Mouse (Mus musculus) intestine, embryonic 14.5 days (tissue): ENCODE measurements around the gene Sncg. TPM values are rescaled to one million over a fixed set of nuclear protein-coding genes. Genes with fewer than 3 reads are reported as not detected.
A peak's percentile ranks its signal among the peaks of the same experiment; 100 is the strongest.

Experiments used
- ATAC-seq: fragments of 200-750 bp; cut with Nextera tagmentation; replicated peaks from 2 replicates; pipeline ENCODE4 v1.8.0; 2017; ENCODE audit warnings: low read depth, moderate number of reproducible peaks, moderate TSS enrichment, moderate library complexity; ENCODE audit not compliant: low FRiP score, low TSS enrichment
- DNase-seq: peaks from one replicate; pipeline ENCODE4 v3.0.0-alpha.2; 2018; ENCODE audit warnings: low spot score
- H3K27ac ChIP-seq: fragments of 300-500 bp; sonication (generic); 2 replicates; pipeline ENCODE4 v1.5.1; 2014; ENCODE audit warnings: low read depth, mild to moderate bottlenecking, control low read depth
- H3K27me3 ChIP-seq: fragments of 300-500 bp; sonication (generic); replicated peaks from 2 replicates; pipeline ENCODE4 v1.6.1; 2014; ENCODE audit warnings: low read length, control low read depth; ENCODE audit not compliant: control insufficient read depth, insufficient read depth
- H3K36me3 ChIP-seq: fragments of 300-500 bp; sonication (generic); 2 replicates; pipeline ENCODE4 v1.6.1; 2014; ENCODE audit warnings: low read length, control low read depth; ENCODE audit not compliant: control insufficient read depth, insufficient read depth
- H3K4me1 ChIP-seq: fragments of 300-500 bp; sonication (generic); replicated peaks from 2 replicates; pipeline ENCODE4 v1.6.1; 2014; ENCODE audit warnings: low read length, control low read depth, mixed read lengths; ENCODE audit not compliant: control insufficient read depth, insufficient read depth
- H3K4me2 ChIP-seq: fragments of 300-500 bp; sonication (generic); 2 replicates; pipeline ENCODE4 v1.6.1; 2014; ENCODE audit warnings: low read length
- H3K4me3 ChIP-seq: fragments of 300-500 bp; sonication (generic); 2 replicates; pipeline ENCODE4 v1.5.1; 2014; ENCODE audit warnings: low read depth, low read length, control low read depth, mixed read lengths
- H3K9ac ChIP-seq: fragments of 300-500 bp; sonication (generic); 2 replicates; pipeline ENCODE4 v1.6.1; 2014; ENCODE audit warnings: mild to moderate bottlenecking, low read length
- H3K9me3 ChIP-seq: fragments of 300-500 bp; sonication (generic); 2 replicates; pipeline ENCODE4 v1.6.1; 2016; ENCODE audit warnings: low read length, control low read depth; ENCODE audit not compliant: control insufficient read depth
- WGBS: fragments of 180-500 bp; shearing (Covaris S2); extraction: QIAGEN DNeasy Blood & Tissue Kit; methylation state at CpG from one replicate; pipeline ENCODE4 v1.1.7; 2014; 5-methylcytosine and 5-hydroxymethylcytosine counted together
- polyA plus RNA-seq: library from polyadenylated mRNA; unstranded; fragments of >200 nt; fragmentation: Nextera tagmentation; extraction: Ambion mirVana; gene quantifications from 2 replicates; pipeline ENCODE4 v1.2.1, GENCODE M21; 2014

Sncg gene
- polyA plus RNA-seq, 1 experiment from 2014 or later: 49.5 TPM

- 90% methylated on average over 5 of the region's 5 CpGs for WGBS
- H3K9ac ChIP-seq: no peak overlapping the region
- no peak overlapping the region for H3K27ac ChIP-seq
- H3K27me3 ChIP-seq: no peaks in the 10 kb centered on the region
- DNase-seq: no peak
- peak overlapping the region; percentile 18; the same call in 1 of the 2 replicates for H3K4me2 ChIP-seq
- ATAC-seq: no peak
- H3K4me3 ChIP-seq: no peak overlapping the region
- peaks cover 22% of the 10 kb centered on the region for H3K4me1 ChIP-seq
- no peaks in the 10 kb centered on the region for H3K9me3 ChIP-seq
- H3K36me3 ChIP-seq: no peaks in the 10 kb centered on the region
These were observed 1.4 kb upstream of the Sncg start for GRCm38 (mm10) chr14:34375941-34376340.

GRCm38 (mm10) chr14:34375415-34375904 is 871 bp upstream of the Sncg start, which contains the start of gene Mmrn2:
Gene Mmrn2 (plus strand): TSS chr14:34375465.
- ATAC-seq (no peak), DNase-seq (no peak)
- no peaks in the 10 kb centered on the region for H3K36me3 ChIP-seq
- no peaks in the 10 kb centered on the region for H3K9me3 ChIP-seq
- peaks cover 22% of the 10 kb centered on the region for H3K4me1 ChIP-seq
- H3K9ac ChIP-seq: no peak within 1 kb of the TSS
- peak within 1 kb of the TSS; percentile 18; the same call in 1 of the 2 replicates for H3K4me2 ChIP-seq
- 79% methylated on average over 13 of the region's 13 CpGs for WGBS
- H3K27ac ChIP-seq: no peak within 1 kb of the TSS
- H3K27me3 ChIP-seq: no peaks in the 10 kb centered on the region
- no peak within 1 kb of the TSS for H3K4me3 ChIP-seq

GRCm38 (mm10) chr14:34373581-34373980 is 1.0 kb downstream of the Sncg start:
- no peak for ATAC-seq

GRCm38 (mm10) chr14:34372646-34373045 is 1.9 kb downstream of the Sncg start:
- Histone ChIP-seq H3K27me3 (no peaks in the 10 kb centered on the region), H3K4me2 (no peak overlapping the region), H3K9me3 (no peaks in the 10 kb centered on the region), H3K4me3 (no peak overlapping the region), H3K27ac (no peak overlapping the region), H3K36me3 (no peaks in the 10 kb centered on the region), H3K4me1 (peaks cover 11% of the 10 kb centered on the region), H3K9ac (no peak overlapping the region)
- ATAC-seq (no peak), DNase-seq (no peak)
- 87% methylated on average over 6 of the region's 6 CpGs for WGBS

More at GRCm38 (mm10) chr14:34373581-34373980, 1.0 kb downstream of the Sncg start:
- H3K27ac ChIP-seq: no peak overlapping the region
- no peaks in the 10 kb centered on the region for H3K36me3 ChIP-seq
- H3K4me1 ChIP-seq: peaks cover 16% of the 10 kb centered on the region
- H3K27me3 ChIP-seq: no peaks in the 10 kb centered on the region
- no peak for DNase-seq
- no peak overlapping the region for H3K4me3 ChIP-seq
- H3K9me3 ChIP-seq: no peaks in the 10 kb centered on the region
- no peak overlapping the region for H3K9ac ChIP-seq
- 83% methylated on average over 6 of the region's 6 CpGs for WGBS
- H3K4me2 ChIP-seq: no peak overlapping the region

- Histone ChIP-seq H3K9me3 (no peaks in the 10 kb centered on the region), H3K4me1 (peaks cover 11% of the 10 kb centered on the region), H3K27ac (no peak overlapping the region), H3K4me3 (no peak overlapping the region), H3K9ac (no peak overlapping the region), H3K4me2 (no peak overlapping the region), H3K27me3 (no peaks in the 10 kb centered on the region), H3K36me3 (no peaks in the 10 kb centered on the region)
- 78% methylated on average over 2 of the region's 2 CpGs for WGBS
- DNase-seq (no peak), ATAC-seq (no peak)
These were observed 2.8 kb downstream of the Sncg start for GRCm38 (mm10) chr14:34371763-34372162.

- DNase-seq (no peak), ATAC-seq (no peak)
- Histone ChIP-seq H3K4me2 (no peak overlapping the region), H3K36me3 (no peaks in the 10 kb centered on the region), H3K27me3 (no peaks in the 10 kb centered on the region), H3K9me3 (no peaks in the 10 kb centered on the region), H3K9ac (no peak overlapping the region), H3K27ac (no peak overlapping the region), H3K4me3 (no peak overlapping the region), H3K4me1 (peaks cover 11% of the 10 kb centered on the region)
- WGBS: 89% methylated on average over 3 of the region's 3 CpGs
These were observed 3.7 kb downstream of the Sncg start for GRCm38 (mm10) chr14:34370921-34371320.

GRCm38 (mm10) chr14:34370203-34370602 is 4.4 kb downstream of the Sncg start:
- H3K9me3 ChIP-seq: peaks cover 4% of the 10 kb centered on the region; the same call in 1 of the 2 replicates
- WGBS: 65% methylated on average over 3 of the region's 3 CpGs
- no peak for ATAC-seq

GRCm38 (mm10) chr14:34365147-34365507 is 9.5 kb downstream of the Sncg start:
- Histone ChIP-seq H3K9me3 (peaks cover 5% of the 10 kb centered on the region; the same call in 1 of the 2 replicates), H3K4me3 (no peak overlapping the region), H3K4me1 (no peaks in the 10 kb centered on the region), H3K36me3 (no peaks in the 10 kb centered on the region), H3K27ac (no peak overlapping the region), H3K9ac (no peak overlapping the region), H3K4me2 (no peak overlapping the region), H3K27me3 (no peaks in the 10 kb centered on the region)
- WGBS: 87% methylated on average over 2 of the region's 2 CpGs
- DNase-seq (no peak), ATAC-seq (no peak)

More at GRCm38 (mm10) chr14:34370203-34370602, 4.4 kb downstream of the Sncg start:
- H3K36me3 ChIP-seq: no peaks in the 10 kb centered on the region
- H3K4me3 ChIP-seq: no peak overlapping the region
- no peak overlapping the region for H3K27ac ChIP-seq
- no peak for DNase-seq
- H3K27me3 ChIP-seq: no peaks in the 10 kb centered on the region
- no peak overlapping the region for H3K9ac ChIP-seq
- H3K4me2 ChIP-seq: no peak overlapping the region
- peaks cover 11% of the 10 kb centered on the region for H3K4me1 ChIP-seq
